Mouse (Mus musculus): ENCODE measurements around the gene Nrip3. TPM values are rescaled to one million over a fixed set of nuclear protein-coding genes. Genes with fewer than 3 reads are reported as not detected.
A peak's percentile ranks its signal among the peaks of the same experiment; 100 is the strongest.

Nrip3 gene
- polyA plus RNA-seq, 1 experiment = 0.67 TPM

- Histone ChIP-seq H3K27ac (ENCODE audit: insufficient read depth, low read length) (no peak overlapping the region), H3K36me3 (ENCODE audit: control insufficient read depth, insufficient read depth, low read length) (no peaks in the 10 kb centered on the region), H3K4me1 (ENCODE audit: control insufficient read depth, insufficient read depth, insufficient read length) (no peaks in the 10 kb centered on the region), H3K4me3 (ENCODE audit: extremely low read depth, insufficient read depth, insufficient read length) (no peak overlapping the region), H3K27me3 (ENCODE audit: control insufficient read depth, insufficient read depth, low read length) (no peaks in the 10 kb centered on the region)
- DNase-seq (ENCODE audit: low read depth in 1 of 2, low spot score in 2 of 2) = no peak
- TF ChIP-seq POLR2A (IDR thresholded peaks at IDR 0.05; ENCODE audit: low read depth, low read length) = no peak
- TF ChIP-seq CTCF (IDR thresholded peaks at IDR 0.05; ENCODE audit: extremely low read depth, insufficient read depth, insufficient read length, insufficient replicate concordance) = no peak
- WGBS = 85% methylated on average over 4 of the region's 4 CpGs
Measured at GRCm38 (mm10) chr7:109813330-109814140, 31.7 kb upstream of the Nrip3 start.

GRCm38 (mm10) chr7:109807616-109808485 is 26.0 kb upstream of the Nrip3 start:
- Histone ChIP-seq H3K4me1 (ENCODE audit: control insufficient read depth, insufficient read depth, insufficient read length) (no peaks in the 10 kb centered on the region), H3K27me3 (ENCODE audit: control insufficient read depth, insufficient read depth, low read length) (0 out of 2 replicates have a peak, but pooled peaks cover 2% of the 10 kb centered on the region), H3K27ac (ENCODE audit: insufficient read depth, low read length) (no peak overlapping the region), H3K36me3 (ENCODE audit: control insufficient read depth, insufficient read depth, low read length) (no peaks in the 10 kb centered on the region), H3K4me3 (ENCODE audit: extremely low read depth, insufficient read depth, insufficient read length) (no peak overlapping the region)
- 41% methylated on average over 8 of the region's 8 CpGs for WGBS
- DNase-seq (ENCODE audit: low read depth in 1 of 2, low spot score in 2 of 2) = no peak
- TF ChIP-seq POLR2A (IDR thresholded peaks at IDR 0.05; ENCODE audit: low read depth, low read length) = no peak
- TF ChIP-seq CTCF (IDR thresholded peaks at IDR 0.05; ENCODE audit: extremely low read depth, insufficient read depth, insufficient read length, insufficient replicate concordance) = no peak

- H3K36me3 ChIP-seq (ENCODE audit: control insufficient read depth, insufficient read depth, low read length) = no peaks in the 10 kb centered on the region
- no peak overlapping the region for H3K4me3 ChIP-seq (ENCODE audit: extremely low read depth, insufficient read depth, insufficient read length)
- TF ChIP-seq CTCF (IDR thresholded peaks at IDR 0.05; ENCODE audit: extremely low read depth, insufficient read depth, insufficient read length, insufficient replicate concordance) = no peak
- TF ChIP-seq POLR2A (IDR thresholded peaks at IDR 0.05; ENCODE audit: low read depth, low read length) = no peak
- 0 out of 2 replicates have a peak, but pooled peaks cover 2% of the 10 kb centered on the region for H3K27me3 ChIP-seq (ENCODE audit: control insufficient read depth, insufficient read depth, low read length)
- peak; percentile 11 to 26 for DNase-seq (ENCODE audit: low read depth in 1 of 2, low spot score in 2 of 2)
- no peak overlapping the region for H3K27ac ChIP-seq (ENCODE audit: insufficient read depth, low read length)
- WGBS = 44% methylated on average over 6 of the region's 6 CpGs
- H3K4me1 ChIP-seq (ENCODE audit: control insufficient read depth, insufficient read depth, insufficient read length) = no peaks in the 10 kb centered on the region
Measured at GRCm38 (mm10) chr7:109804843-109805242, 23.0 kb upstream of the Nrip3 start.

- WGBS = 91% methylated on average over 6 of the region's 6 CpGs
- TF ChIP-seq CTCF (IDR thresholded peaks at IDR 0.05; ENCODE audit: extremely low read depth, insufficient read depth, insufficient read length, insufficient replicate concordance) = no peak
- no peak for TF ChIP-seq POLR2A (IDR thresholded peaks at IDR 0.05; ENCODE audit: low read depth, low read length)
- Histone ChIP-seq H3K36me3 (ENCODE audit: control insufficient read depth, insufficient read depth, low read length) (no peaks in the 10 kb centered on the region), H3K4me1 (ENCODE audit: control insufficient read depth, insufficient read depth, insufficient read length) (no peaks in the 10 kb centered on the region), H3K27me3 (ENCODE audit: control insufficient read depth, insufficient read depth, low read length) (0 out of 2 replicates have a peak, but pooled peaks cover 2% of the 10 kb centered on the region), H3K4me3 (ENCODE audit: extremely low read depth, insufficient read depth, insufficient read length) (no peak overlapping the region), H3K27ac (ENCODE audit: insufficient read depth, low read length) (no peak overlapping the region)
- DNase-seq (ENCODE audit: low read depth in 1 of 2, low spot score in 2 of 2) = no peak
Measured at GRCm38 (mm10) chr7:109804355-109804754, 22.5 kb upstream of the Nrip3 start.

- 0 out of 2 replicates have a peak, but pooled peaks cover 2% of the 10 kb centered on the region for H3K27me3 ChIP-seq (ENCODE audit: control insufficient read depth, insufficient read depth, low read length)
- 63% methylated on average over 1 of the region's 1 CpGs for WGBS
- no peak for TF ChIP-seq POLR2A (IDR thresholded peaks at IDR 0.05; ENCODE audit: low read depth, low read length)
- TF ChIP-seq CTCF (IDR thresholded peaks at IDR 0.05; ENCODE audit: extremely low read depth, insufficient read depth, insufficient read length, insufficient replicate concordance) = no peak
Measured at GRCm38 (mm10) chr7:109803516-109803915, 21.7 kb upstream of the Nrip3 start.

GRCm38 (mm10) chr7:109800626-109801025 is 18.8 kb upstream of the Nrip3 start:
- Histone ChIP-seq H3K4me3 (ENCODE audit: extremely low read depth, insufficient read depth, insufficient read length) (no peak overlapping the region), H3K27ac (ENCODE audit: insufficient read depth, low read length) (no peak overlapping the region), H3K4me1 (ENCODE audit: control insufficient read depth, insufficient read depth, insufficient read length) (no peaks in the 10 kb centered on the region), H3K27me3 (ENCODE audit: control insufficient read depth, insufficient read depth, low read length) (0 out of 2 replicates have a peak, but pooled peaks cover 2% of the 10 kb centered on the region), H3K36me3 (ENCODE audit: control insufficient read depth, insufficient read depth, low read length) (no peaks in the 10 kb centered on the region)
- no peak for DNase-seq (ENCODE audit: low read depth in 1 of 2, low spot score in 2 of 2)
- no peak for TF ChIP-seq POLR2A (IDR thresholded peaks at IDR 0.05; ENCODE audit: low read depth, low read length)
- no peak for TF ChIP-seq CTCF (IDR thresholded peaks at IDR 0.05; ENCODE audit: extremely low read depth, insufficient read depth, insufficient read length, insufficient replicate concordance)
- WGBS = 85% methylated on average over 4 of the region's 4 CpGs

More at GRCm38 (mm10) chr7:109803516-109803915, 21.7 kb upstream of the Nrip3 start:
- no peaks in the 10 kb centered on the region for H3K4me1 ChIP-seq (ENCODE audit: control insufficient read depth, insufficient read depth, insufficient read length)
- H3K27ac ChIP-seq (ENCODE audit: insufficient read depth, low read length) = no peak overlapping the region
- no peak overlapping the region for H3K4me3 ChIP-seq (ENCODE audit: extremely low read depth, insufficient read depth, insufficient read length)
- H3K36me3 ChIP-seq (ENCODE audit: control insufficient read depth, insufficient read depth, low read length) = no peaks in the 10 kb centered on the region
- no peak for DNase-seq (ENCODE audit: low read depth in 1 of 2, low spot score in 2 of 2)
